Mouse (Mus musculus) lung, postnatal 36 days (tissue): ENCODE data around the gene Hbb-y.
"Not testable (repeated sequence)": the region's sequence is repeated elsewhere in the genome, so short reads cannot be mapped to it uniquely, and the experiment has no call there.

Experiments
- DNase-seq: peaks from one replicate; pipeline ENCODE4 v3.0.0; 2022; ENCODE audit warnings: mixed read lengths

Hbb-y gene

GRCm38 (mm10) chr7:103853090-103853489, at the start of gene Hbb-y:
TSS of gene Hbb-y (minus strand) at chr7:103853216.
- no peak for DNase-seq

GRCm38 (mm10) chr7:103894385-103894784, 41.4 kb upstream of the Hbb-y start, which contains the start of gene Olfr64:
TSS of gene Olfr64 (minus strand) at chr7:103894485.
- no peak for DNase-seq

GRCm38 (mm10) chr7:103886152-103886551, 33.1 kb upstream of the Hbb-y start, which contains the start of gene Olfr66:
TSS of gene Olfr66 (minus strand) at chr7:103886252.
- no peak for DNase-seq

GRCm38 (mm10) chr7:103877093-103877492, 24.1 kb upstream of the Hbb-y start:
- no peak for DNase-seq

- DNase-seq: no peak
Observed at GRCm38 (mm10) chr7:103874451-103874850, 21.4 kb upstream of the Hbb-y start.

- no peak for DNase-seq
Observed at GRCm38 (mm10) chr7:103873064-103873463, 20.0 kb upstream of the Hbb-y start.

- no peak for DNase-seq
Observed at GRCm38 (mm10) chr7:103870667-103871066, 17.7 kb upstream of the Hbb-y start.

GRCm38 (mm10) chr7:103865716-103866115, 12.7 kb upstream of the Hbb-y start:
- DNase-seq: no peak

GRCm38 (mm10) chr7:103861531-103861930, 8.5 kb upstream of the Hbb-y start:
- DNase-seq: no peak

- DNase-seq: peak; percentile 1
Observed at GRCm38 (mm10) chr7:103860855-103861254, 7.8 kb upstream of the Hbb-y start.

- no peak for DNase-seq
Observed at GRCm38 (mm10) chr7:103859076-103859475, 6.1 kb upstream of the Hbb-y start.

GRCm38 (mm10) chr7:103854669-103855068, 1.7 kb upstream of the Hbb-y start:
- DNase-seq: no peak

GRCm38 (mm10) chr7:103844525-103845325, 8.3 kb downstream of the Hbb-y start:
- DNase-seq: no peak

- no peak for DNase-seq
Observed at GRCm38 (mm10) chr7:103843034-103843433, 10.0 kb downstream of the Hbb-y start, which contains the start of gene Hbb-bh1. TSS of gene Hbb-bh1 (minus strand) at chr7:103843164.

GRCm38 (mm10) chr7:103840268-103840667, 12.7 kb downstream of the Hbb-y start, which contains the start of gene Hbb-bh2:
TSS of gene Hbb-bh2 (minus strand) at chr7:103840520.
- DNase-seq: no peak

- no peak for DNase-seq
Observed at GRCm38 (mm10) chr7:103827808-103828207, 25.2 kb downstream of the Hbb-y start, which contains the start of gene Hbb-bs. TSS of gene Hbb-bs (minus strand) at chr7:103828096.

GRCm38 (mm10) chr7:103827139-103827538, 25.9 kb downstream of the Hbb-y start:
- not testable (repeated sequence) for DNase-seq

- no peak for DNase-seq
Observed at GRCm38 (mm10) chr7:103826255-103826887, 26.6 kb downstream of the Hbb-y start.

GRCm38 (mm10) chr7:103825536-103826254, 27.3 kb downstream of the Hbb-y start:
- DNase-seq: no peak

GRCm38 (mm10) chr7:103824597-103824996, 28.4 kb downstream of the Hbb-y start:
- DNase-seq: no peak

- DNase-seq: not testable (repeated sequence)
Observed at GRCm38 (mm10) chr7:103815085-103815484, 37.9 kb downstream of the Hbb-y start.

- no peak for DNase-seq
Observed at GRCm38 (mm10) chr7:103813766-103814165, 39.2 kb downstream of the Hbb-y start, which contains the start of gene Hbb-bt. TSS of gene Hbb-bt (minus strand) at chr7:103813996.

- DNase-seq: not testable (repeated sequence)
Observed at GRCm38 (mm10) chr7:103813152-103813551, 39.9 kb downstream of the Hbb-y start.
